Mouse (Mus musculus): Measurements from ENCODE around the gene Cfap36. TPM values are rescaled to one million over a fixed set of nuclear protein-coding genes. Genes with fewer than 3 reads are reported as not detected.
A peak's percentile ranks its signal among the peaks of the same experiment; 100 is the strongest.

Cfap36 gene
- polyA plus RNA-seq, 1 experiment from 2014 or later: 68.5 TPM

- Histone ChIP-seq H3K27ac (ENCODE audit: low read depth, low read length) (no peak overlapping the region), H3K4me2 (ENCODE audit: low read depth) (no peak overlapping the region)
- no peak for ATAC-seq (ENCODE audit: insufficient read depth, low FRiP score, low TSS enrichment)
Observed at GRCm38 (mm10) chr11:29219055-29219454, 28.2 kb downstream of the Cfap36 start.

GRCm38 (mm10) chr11:29216196-29216595 is 31.0 kb downstream of the Cfap36 start:
- Histone ChIP-seq H3K9me3 (ENCODE audit: control insufficient read depth, low read length) (no peaks in the 10 kb centered on the region), H3K4me3 (ENCODE audit: low read depth, low read length) (no peak overlapping the region), H3K27ac (ENCODE audit: low read depth, low read length) (no peak overlapping the region), H3K27me3 (ENCODE audit: control insufficient read depth, insufficient read depth, low read length) (no peaks in the 10 kb centered on the region), H3K9ac (ENCODE audit: low read length) (no peak overlapping the region), H3K4me2 (ENCODE audit: low read depth) (no peak overlapping the region), H3K36me3 (ENCODE audit: control insufficient read depth, insufficient read depth, low read length) (peaks cover 2% of the 10 kb centered on the region; the same call in 1 of the 2 replicates), H3K4me1 (ENCODE audit: control insufficient read depth, insufficient read depth, low read length) (no peaks in the 10 kb centered on the region)
- 93% methylated on average over 2 of the region's 2 CpGs for WGBS
- DNase-seq (ENCODE audit: low spot score) (no peak), ATAC-seq (ENCODE audit: insufficient read depth, low FRiP score, low TSS enrichment) (no peak)

More at GRCm38 (mm10) chr11:29219055-29219454, 28.2 kb downstream of the Cfap36 start:
- DNase-seq (ENCODE audit: low spot score): no peak
- no peak overlapping the region for H3K9ac ChIP-seq (ENCODE audit: low read length)
- no peaks in the 10 kb centered on the region for H3K4me1 ChIP-seq (ENCODE audit: control insufficient read depth, insufficient read depth, low read length)
- no peaks in the 10 kb centered on the region for H3K27me3 ChIP-seq (ENCODE audit: control insufficient read depth, insufficient read depth, low read length)
- no peak overlapping the region for H3K4me3 ChIP-seq (ENCODE audit: low read depth, low read length)
- H3K36me3 ChIP-seq (ENCODE audit: control insufficient read depth, insufficient read depth, low read length): peaks cover 8% of the 10 kb centered on the region
- no peaks in the 10 kb centered on the region for H3K9me3 ChIP-seq (ENCODE audit: control insufficient read depth, low read length)

GRCm38 (mm10) chr11:29209774-29210173 is 37.4 kb downstream of the Cfap36 start:
- no peak overlapping the region for H3K9ac ChIP-seq (ENCODE audit: low read length)
- no peaks in the 10 kb centered on the region for H3K9me3 ChIP-seq (ENCODE audit: control insufficient read depth, low read length)
- no peaks in the 10 kb centered on the region for H3K27me3 ChIP-seq (ENCODE audit: control insufficient read depth, insufficient read depth, low read length)
- H3K4me2 ChIP-seq (ENCODE audit: low read depth): no peak overlapping the region
- WGBS: 92% methylated on average over 2 of the region's 2 CpGs
- ATAC-seq (ENCODE audit: insufficient read depth, low FRiP score, low TSS enrichment): no peak
- H3K4me3 ChIP-seq (ENCODE audit: low read depth, low read length): no peak overlapping the region
- H3K36me3 ChIP-seq (ENCODE audit: control insufficient read depth, insufficient read depth, low read length): no peaks in the 10 kb centered on the region
- no peaks in the 10 kb centered on the region for H3K4me1 ChIP-seq (ENCODE audit: control insufficient read depth, insufficient read depth, low read length)
- H3K27ac ChIP-seq (ENCODE audit: low read depth, low read length): no peak overlapping the region
- no peak for DNase-seq (ENCODE audit: low spot score)

- 90% methylated on average over 5 of the region's 5 CpGs for WGBS
- Histone ChIP-seq H3K4me1 (ENCODE audit: control insufficient read depth, insufficient read depth, low read length) (no peaks in the 10 kb centered on the region), H3K36me3 (ENCODE audit: control insufficient read depth, insufficient read depth, low read length) (0 out of 2 replicates have a peak, but pooled peaks cover 2% of the 10 kb centered on the region), H3K27ac (ENCODE audit: low read depth, low read length) (no peak overlapping the region), H3K9me3 (ENCODE audit: control insufficient read depth, low read length) (no peaks in the 10 kb centered on the region), H3K9ac (ENCODE audit: low read length) (no peak overlapping the region), H3K4me3 (ENCODE audit: low read depth, low read length) (no peak overlapping the region), H3K4me2 (ENCODE audit: low read depth) (no peak overlapping the region), H3K27me3 (ENCODE audit: control insufficient read depth, insufficient read depth, low read length) (no peaks in the 10 kb centered on the region)
- ATAC-seq (ENCODE audit: insufficient read depth, low FRiP score, low TSS enrichment) (no peak), DNase-seq (ENCODE audit: low spot score) (no peak)
Observed at GRCm38 (mm10) chr11:29203653-29204052, 43.6 kb downstream of the Cfap36 start.

- DNase-seq (ENCODE audit: low spot score) (no peak), ATAC-seq (ENCODE audit: insufficient read depth, low FRiP score, low TSS enrichment) (no peak)
- no peak overlapping the region for H3K27ac ChIP-seq (ENCODE audit: low read depth, low read length)
- H3K9me3 ChIP-seq (ENCODE audit: control insufficient read depth, low read length): no peaks in the 10 kb centered on the region
- no peak overlapping the region for H3K4me2 ChIP-seq (ENCODE audit: low read depth)
- no peaks in the 10 kb centered on the region for H3K4me1 ChIP-seq (ENCODE audit: control insufficient read depth, insufficient read depth, low read length)
- peaks cover 2% of the 10 kb centered on the region; the same call in 1 of the 2 replicates for H3K36me3 ChIP-seq (ENCODE audit: control insufficient read depth, insufficient read depth, low read length)
- no peak overlapping the region for H3K4me3 ChIP-seq (ENCODE audit: low read depth, low read length)
- H3K9ac ChIP-seq (ENCODE audit: low read length): no peak overlapping the region
- H3K27me3 ChIP-seq (ENCODE audit: control insufficient read depth, insufficient read depth, low read length): no peaks in the 10 kb centered on the region
- 92% methylated on average over 2 of the region's 2 CpGs for WGBS
Observed at GRCm38 (mm10) chr11:29188981-29189380, 58.2 kb downstream of the Cfap36 start.

GRCm38 (mm10) chr11:29181751-29182150 is 65.5 kb downstream of the Cfap36 start:
- no peak overlapping the region for H3K4me2 ChIP-seq (ENCODE audit: low read depth)
- DNase-seq (ENCODE audit: low spot score) (no peak), ATAC-seq (ENCODE audit: insufficient read depth, low FRiP score, low TSS enrichment) (no peak)
- H3K27me3 ChIP-seq (ENCODE audit: control insufficient read depth, insufficient read depth, low read length): no peaks in the 10 kb centered on the region
- H3K27ac ChIP-seq (ENCODE audit: low read depth, low read length): no peak overlapping the region
- H3K4me3 ChIP-seq (ENCODE audit: low read depth, low read length): no peak overlapping the region
- H3K36me3 ChIP-seq (ENCODE audit: control insufficient read depth, insufficient read depth, low read length): no peaks in the 10 kb centered on the region
- H3K9ac ChIP-seq (ENCODE audit: low read length): no peak overlapping the region
- H3K9me3 ChIP-seq (ENCODE audit: control insufficient read depth, low read length): no peaks in the 10 kb centered on the region
- 96% methylated on average over 5 of the region's 5 CpGs for WGBS
- no peaks in the 10 kb centered on the region for H3K4me1 ChIP-seq (ENCODE audit: control insufficient read depth, insufficient read depth, low read length)

GRCm38 (mm10) chr11:29180657-29181056 is 66.6 kb downstream of the Cfap36 start:
- no peaks in the 10 kb centered on the region for H3K27me3 ChIP-seq (ENCODE audit: control insufficient read depth, insufficient read depth, low read length)
- no peaks in the 10 kb centered on the region for H3K9me3 ChIP-seq (ENCODE audit: control insufficient read depth, low read length)
- H3K9ac ChIP-seq (ENCODE audit: low read length): no peak overlapping the region
- H3K4me2 ChIP-seq (ENCODE audit: low read depth): no peak overlapping the region
- no peak overlapping the region for H3K4me3 ChIP-seq (ENCODE audit: low read depth, low read length)
- no peak overlapping the region for H3K27ac ChIP-seq (ENCODE audit: low read depth, low read length)
- 93% methylated on average over 3 of the region's 3 CpGs for WGBS
- no peaks in the 10 kb centered on the region for H3K4me1 ChIP-seq (ENCODE audit: control insufficient read depth, insufficient read depth, low read length)
- ATAC-seq (ENCODE audit: insufficient read depth, low FRiP score, low TSS enrichment) (no peak), DNase-seq (ENCODE audit: low spot score) (no peak)
- no peaks in the 10 kb centered on the region for H3K36me3 ChIP-seq (ENCODE audit: control insufficient read depth, insufficient read depth, low read length)

- ATAC-seq (ENCODE audit: insufficient read depth, low FRiP score, low TSS enrichment) (no peak), DNase-seq (ENCODE audit: low spot score) (no peak)
- H3K9me3 ChIP-seq (ENCODE audit: control insufficient read depth, low read length): no peaks in the 10 kb centered on the region
- no peaks in the 10 kb centered on the region for H3K4me1 ChIP-seq (ENCODE audit: control insufficient read depth, insufficient read depth, low read length)
- no peaks in the 10 kb centered on the region for H3K27me3 ChIP-seq (ENCODE audit: control insufficient read depth, insufficient read depth, low read length)
- H3K4me3 ChIP-seq (ENCODE audit: low read depth, low read length): no peak overlapping the region
- 87% methylated on average over 1 of the region's 1 CpGs for WGBS
- H3K27ac ChIP-seq (ENCODE audit: low read depth, low read length): no peak overlapping the region
- H3K36me3 ChIP-seq (ENCODE audit: control insufficient read depth, insufficient read depth, low read length): no peaks in the 10 kb centered on the region
- H3K4me2 ChIP-seq (ENCODE audit: low read depth): no peak overlapping the region
- no peak overlapping the region for H3K9ac ChIP-seq (ENCODE audit: low read length)
Observed at GRCm38 (mm10) chr11:29179319-29179718, 67.9 kb downstream of the Cfap36 start.

- no peak; the same call in 1 of the 2 replicates for ATAC-seq (ENCODE audit: insufficient read depth, low FRiP score, low TSS enrichment)
- no peaks in the 10 kb centered on the region for H3K27me3 ChIP-seq (ENCODE audit: control insufficient read depth, insufficient read depth, low read length)
- peak overlapping the region; percentile 55 for H3K4me2 ChIP-seq (ENCODE audit: low read depth)
- H3K4me3 ChIP-seq (ENCODE audit: low read depth, low read length): peak overlapping the region; percentile 86
- H3K27ac ChIP-seq (ENCODE audit: low read depth, low read length): peak overlapping the region; percentile 97; the same call in 1 of the 2 replicates
- peak overlapping the region; percentile 98 for H3K9ac ChIP-seq (ENCODE audit: low read length)
- no peaks in the 10 kb centered on the region for H3K36me3 ChIP-seq (ENCODE audit: control insufficient read depth, insufficient read depth, low read length)
- no peak for DNase-seq (ENCODE audit: low spot score)
- 7% methylated on average over 13 of the region's 13 CpGs for WGBS
- peaks cover 3% of the 10 kb centered on the region; the same call in 1 of the 2 replicates for H3K4me1 ChIP-seq (ENCODE audit: control insufficient read depth, insufficient read depth, low read length)
- no peaks in the 10 kb centered on the region for H3K9me3 ChIP-seq (ENCODE audit: control insufficient read depth, low read length)
Observed at GRCm38 (mm10) chr11:29173706-29174436, 73.3 kb downstream of the Cfap36 start.

Measured in neural tube, embryonic 11.5 days (tissue).